Mouse (Mus musculus) megakaryocyte, embryonic 14.5 days (primary cell): ENCODE results near the gene Sp3.

Experiments
- FLI1 ChIP-seq: IDR thresholded peaks from 2 replicates; pipeline ENCODE4 v1.6.1; 2012; ENCODE audit warnings: low read length, inconsistent platforms, mixed read lengths
- GATA1 ChIP-seq: IDR thresholded peaks from 3 replicates; pipeline ENCODE4 v1.6.1; 2012; ENCODE audit warnings: mixed read lengths, low read length, inconsistent platforms, borderline replicate concordance

DNA sequence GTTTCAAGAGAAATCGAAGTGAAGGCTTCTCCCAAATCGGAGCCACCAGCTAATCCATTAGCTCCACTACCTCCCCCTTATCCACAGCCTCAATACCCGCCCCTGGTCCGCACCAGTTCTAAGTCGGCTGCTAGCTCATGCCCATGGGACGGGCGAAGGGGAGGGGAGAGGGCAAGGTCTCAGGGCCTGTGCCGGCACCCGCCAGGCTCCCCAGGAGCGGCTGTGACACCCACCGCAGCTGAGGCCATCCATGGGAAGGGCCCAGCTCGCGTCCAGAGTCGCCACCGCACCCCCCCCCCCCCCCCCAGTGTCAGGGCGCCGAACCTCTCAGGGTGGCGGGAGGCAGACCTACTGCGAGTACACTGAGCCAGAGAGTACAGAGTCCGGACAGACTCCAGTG, 32.4 kb upstream of the Sp3 start:
- TF ChIP-seq GATA1 = no peak
- no peak for TF ChIP-seq FLI1
